Mouse (Mus musculus) activated CD4-positive, CD25-positive, alpha-beta regulatory T cell, adult 4 months (primary cell): ENCODE results near the gene Sp6. TPM values are rescaled to one million over a fixed set of nuclear protein-coding genes. Genes with fewer than 3 reads are reported as not detected.

Source experiments
- ATAC-seq: one replicate; pipeline ENCODE4 v1.8.0; 2017
- polyA plus RNA-seq, 2 experiments: library from polyadenylated mRNA; unstranded; fragments of 100-300 nt; shearing (Covaris generic); gene quantifications; one replicate each; pipeline ENCODE4 v1.2.1; 2017

Sp6 gene
- polyA plus RNA-seq, 2 experiments from 2014 or later = not detected

- no peak for ATAC-seq
Observed at GRCm38 (mm10) chr11:96982859-96983258, 30.3 kb upstream of the Sp6 start, which contains the start of gene Sp2. Gene Sp2 (minus strand): TSS chr11:96982959.

DNA sequence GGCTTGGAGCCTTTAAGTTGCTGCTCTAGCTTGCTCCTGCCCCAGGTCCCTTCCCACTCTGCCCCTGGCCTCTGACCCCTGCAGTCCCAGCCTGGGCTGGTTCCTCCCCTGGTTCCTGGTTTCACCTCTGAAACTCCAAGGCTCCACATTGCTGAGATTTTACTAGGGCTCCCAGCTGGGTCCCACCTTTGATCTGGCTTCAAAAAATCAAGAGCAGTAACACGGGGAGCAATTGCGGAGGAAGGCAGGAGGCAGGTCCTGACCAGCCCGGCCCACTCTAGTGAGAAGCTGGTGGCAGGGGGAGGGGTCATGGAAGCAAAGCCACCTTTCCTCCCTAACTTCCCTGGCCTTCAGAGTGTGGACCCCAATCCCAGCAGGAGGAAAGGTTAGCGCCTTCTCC lies 28.3 kb upstream of the Sp6 start:
- ATAC-seq = no peak

GRCm38 (mm10) chr11:96986463-96986862 lies 26.7 kb upstream of the Sp6 start:
- no peak for ATAC-seq

- peak; percentile 89 for ATAC-seq
Observed at GRCm38 (mm10) chr11:96987873-96988655, 25.1 kb upstream of the Sp6 start.

DNA sequence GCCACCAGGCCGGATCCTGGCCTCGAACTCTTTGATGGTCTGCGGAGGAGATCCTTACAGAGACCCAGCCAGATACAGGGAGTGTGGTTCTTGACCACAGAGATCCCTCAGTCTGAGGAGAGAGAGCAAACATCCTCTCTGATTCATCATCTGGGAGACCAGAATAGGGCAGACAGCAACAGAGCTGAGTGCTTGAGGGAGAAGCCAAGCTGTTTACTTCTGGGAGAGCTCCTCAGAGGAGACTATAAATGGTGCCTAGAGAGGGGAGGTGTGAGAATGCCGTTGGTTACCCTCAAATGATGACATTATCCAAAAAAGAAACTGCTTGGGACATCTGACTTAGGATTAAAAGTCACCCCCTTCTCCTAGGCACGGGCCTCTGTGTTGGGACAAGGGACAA lies 21.7 kb upstream of the Sp6 start:
- no peak for ATAC-seq

- ATAC-seq = no peak
Observed at GRCm38 (mm10) chr11:96992722-96993311, 20.4 kb upstream of the Sp6 start.

GRCm38 (mm10) chr11:96995031-96995430 lies 18.2 kb upstream of the Sp6 start:
- no peak for ATAC-seq

GRCm38 (mm10) chr11:96995836-96996772 lies 17.1 kb upstream of the Sp6 start:
- peak; percentile 95 for ATAC-seq

GRCm38 (mm10) chr11:96996773-96997379 lies 16.3 kb upstream of the Sp6 start:
- ATAC-seq = no peak

DNA sequence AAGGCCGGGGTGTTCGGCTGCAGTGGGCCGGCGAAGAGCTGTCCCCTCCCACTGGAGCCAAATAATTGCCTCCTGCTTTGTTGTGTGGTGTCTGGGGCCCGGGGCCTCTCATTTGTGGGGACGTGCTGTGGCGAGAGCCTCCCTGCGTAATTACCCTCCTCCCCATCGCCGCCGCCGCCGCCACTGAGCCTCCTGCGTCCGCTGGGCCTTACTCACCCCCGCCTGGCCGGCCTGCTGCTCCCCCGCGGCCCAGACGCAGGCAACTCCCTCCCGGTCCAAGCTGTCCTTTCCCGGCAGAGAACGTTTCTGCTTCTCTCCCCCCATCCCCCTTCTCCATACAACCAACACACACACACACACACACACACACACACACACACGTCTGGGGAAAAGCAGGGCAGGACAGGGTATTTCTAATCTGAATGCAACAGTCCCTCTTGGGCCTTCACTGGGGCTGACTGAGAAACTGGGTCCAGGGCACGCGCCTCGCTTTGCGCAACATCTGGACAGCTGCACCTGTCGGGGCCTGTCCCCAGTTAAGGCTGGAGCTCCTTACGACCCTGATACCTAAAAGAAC lies 15.7 kb upstream of the Sp6 start:
- ATAC-seq = no peak

DNA sequence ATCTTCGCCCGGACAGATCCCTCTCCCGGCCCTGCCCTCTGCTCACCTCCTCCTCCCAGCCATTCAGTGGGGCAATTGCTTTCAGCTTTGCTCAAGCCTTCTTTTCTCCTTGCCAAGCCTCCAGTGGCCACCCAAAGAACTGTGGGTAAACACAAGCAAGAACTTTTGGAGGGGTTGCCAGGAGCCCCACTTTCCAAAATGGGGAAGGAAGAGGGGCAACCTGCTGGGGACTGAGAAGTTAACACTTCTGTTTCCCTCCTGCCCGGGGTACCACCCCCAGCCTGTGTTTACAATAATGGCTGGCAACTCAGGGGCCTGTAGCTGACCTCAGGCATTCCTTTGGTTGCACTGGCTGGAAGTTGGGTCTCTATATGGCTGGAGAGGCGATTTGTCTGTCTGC lies 10.0 kb upstream of the Sp6 start:
- ATAC-seq = no peak

DNA sequence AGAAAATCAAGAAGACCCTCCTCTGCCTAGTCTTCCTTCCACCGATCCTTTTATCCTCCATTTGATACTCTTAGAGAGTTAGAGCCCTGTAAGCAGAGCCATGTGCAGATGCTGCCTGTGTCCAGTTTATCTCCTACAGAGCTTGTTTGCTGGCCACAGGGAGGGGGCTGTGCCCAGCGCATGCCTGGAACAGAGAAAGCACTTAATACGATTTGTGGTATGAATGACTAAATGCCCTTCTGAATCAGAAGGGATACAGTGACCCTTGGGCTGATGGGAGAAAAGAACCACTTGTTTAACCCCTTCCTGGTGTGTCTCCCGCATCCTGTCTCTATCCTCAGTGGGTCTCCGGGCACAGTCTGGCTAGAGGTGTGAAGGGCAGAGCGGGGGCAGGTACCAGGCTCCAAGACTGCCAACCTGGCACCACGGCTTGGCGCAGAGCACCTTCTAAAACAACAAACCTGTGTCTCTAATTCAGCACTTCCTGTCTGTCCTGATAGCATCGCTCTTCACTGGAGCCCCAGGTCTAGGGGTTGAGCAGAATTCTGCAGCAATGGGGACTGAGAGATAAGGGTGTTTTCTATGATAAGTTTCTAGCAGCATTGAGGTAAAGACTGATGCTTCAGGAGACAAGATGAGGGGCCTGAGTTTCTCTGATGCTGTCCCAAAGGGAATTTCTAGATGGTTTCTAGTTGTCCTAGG lies 6.0 kb upstream of the Sp6 start:
- peak; percentile 84 for ATAC-seq

- no peak for ATAC-seq
Observed at GRCm38 (mm10) chr11:97009198-97009790, 3.9 kb upstream of the Sp6 start.

GRCm38 (mm10) chr11:97017696-97018582 lies 4.7 kb downstream of the Sp6 start:
- no peak for ATAC-seq

GRCm38 (mm10) chr11:97018583-97019344 lies 5.6 kb downstream of the Sp6 start:
- ATAC-seq = peak; percentile 20

DNA sequence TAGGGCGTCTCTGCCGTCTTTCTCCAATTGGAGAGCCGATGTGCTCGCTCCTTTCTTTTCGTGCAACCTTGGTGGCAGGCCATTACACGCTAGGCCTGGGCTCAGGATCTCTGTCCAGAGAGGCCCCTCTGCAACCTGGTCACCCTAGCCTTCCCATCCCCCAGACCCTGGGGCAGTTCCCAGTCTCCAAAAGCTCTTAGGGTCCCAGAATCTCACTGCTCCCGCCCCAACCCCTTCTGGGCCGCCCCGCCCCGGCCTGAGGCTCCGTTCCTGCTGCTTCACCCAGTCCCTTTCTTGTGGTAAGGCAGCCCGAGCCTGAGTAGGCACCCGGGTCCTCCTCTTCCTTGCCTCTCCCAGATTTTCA lies 6.1 kb downstream of the Sp6 start:
- no peak for ATAC-seq

GRCm38 (mm10) chr11:97021121-97021765 lies 8.0 kb downstream of the Sp6 start:
- no peak for ATAC-seq

GRCm38 (mm10) chr11:97021873-97022484 lies 8.8 kb downstream of the Sp6 start:
- peak; percentile 66 for ATAC-seq

DNA sequence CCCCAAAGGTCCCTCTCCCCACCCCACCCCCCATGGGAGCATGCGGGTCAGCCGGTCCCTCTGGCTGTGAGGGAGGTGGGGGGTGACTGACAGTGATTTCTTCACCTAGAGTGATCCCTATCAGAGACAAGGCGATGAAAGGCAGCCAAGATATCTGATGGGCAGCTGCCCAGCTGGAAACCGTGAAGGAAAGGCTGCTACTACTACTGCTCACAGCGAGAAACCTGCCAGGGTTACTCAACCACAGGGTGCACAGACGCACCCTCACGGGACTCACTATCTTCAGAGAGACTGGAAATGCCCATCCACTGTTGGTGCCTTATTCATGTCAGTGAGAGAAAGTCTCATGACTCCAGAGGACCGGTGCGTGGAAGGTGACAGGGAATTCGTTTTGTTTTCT lies 11.8 kb downstream of the Sp6 start:
- ATAC-seq = no peak
